Mouse (Mus musculus) CH12.LX (cell line): ENCODE results near the gene Zkscan5. TPM values are rescaled to one million over a fixed set of nuclear protein-coding genes. Genes with fewer than 3 reads are reported as not detected.
"Not testable (repeated sequence)": the region's sequence is repeated elsewhere in the genome, so short reads cannot be mapped to it uniquely, and the experiment has no call there.

ENCODE experiments used
- DNase-seq: peaks from one replicate; pipeline ENCODE4 v3.0.0-alpha.2; 2013; ENCODE audit errors: extremely low read depth
- H3K27ac ChIP-seq: 2 replicates; pipeline ENCODE4 v1.5.1; 2012; ENCODE audit warnings: low read depth, mild to moderate bottlenecking, control low read depth, moderate library complexity; ENCODE audit not compliant: insufficient read depth
- H3K27me3 ChIP-seq: replicated peaks from 2 replicates; pipeline ENCODE3; 2012; ENCODE audit warnings: inconsistent platforms
- H3K36me3 ChIP-seq, 2 experiments: replicated peaks in 1 of 2; 2 replicates each; pipeline versions ENCODE3 to v1.6.1; 2012; ENCODE audit warnings: inconsistent platforms in 1 of 2, low read length in 1 of 2, mild to moderate bottlenecking in 1 of 2, mixed read lengths in 1 of 2, moderate library complexity in 1 of 2; ENCODE audit not compliant: control insufficient read depth in 1 of 2, insufficient read depth in 1 of 2
- H3K4me1 ChIP-seq, 2 experiments: 2 replicates each; pipeline ENCODE4 v1.6.1; 2012; ENCODE audit warnings: inconsistent platforms in 1 of 2, moderate library complexity in 1 of 2; ENCODE audit not compliant: insufficient read depth in 2 of 2, control insufficient read depth in 1 of 2
- H3K4me2 ChIP-seq: 2 replicates; pipeline ENCODE4 v1.6.1; 2012; ENCODE audit warnings: low read depth, mild to moderate bottlenecking, control low read depth; ENCODE audit not compliant: poor library complexity, insufficient read depth, severe bottlenecking
- H3K4me3 ChIP-seq, 3 experiments: fragments of 150-350 bp in 1 of 3; sonication (generic) in 1 of 3; replicated peaks in 1 of 3; 2 replicates each; pipeline versions ENCODE3 to v1.5.1; 2011 to 2012; ENCODE audit warnings: low read depth in 2 of 3, low read length in 2 of 3, mild to moderate bottlenecking in 2 of 3, moderate library complexity in 2 of 3, control low read depth in 1 of 3, improper control_type of control experiment in 1 of 3, inconsistent platforms in 1 of 3, mixed read lengths in 1 of 3; ENCODE audit not compliant: poor library complexity in 1 of 3
- H3K79me2 ChIP-seq: replicated peaks from 2 replicates; pipeline ENCODE4 v1.6.1; 2012; ENCODE audit warnings: mild to moderate bottlenecking, moderate library complexity; ENCODE audit not compliant: control insufficient read depth, poor library complexity, insufficient read depth, severe bottlenecking; ENCODE audit errors: extremely low read depth
- H3K9ac ChIP-seq: 2 replicates; pipeline ENCODE4 v1.6.1; 2012; ENCODE audit warnings: low read depth, mild to moderate bottlenecking, control low read depth, moderate library complexity; ENCODE audit not compliant: insufficient read depth
- H3K9me3 ChIP-seq: replicated peaks from 2 replicates; pipeline ENCODE3; 2012; ENCODE audit warnings: low read length, inconsistent platforms, mixed read lengths
- CTCF ChIP-seq, 2 experiments: IDR thresholded peaks in 1 of 2; conservative IDR thresholded peaks in 1 of 2; 2 replicates each; pipeline ENCODE4 v1.5.1; 2011 to 2012; ENCODE audit warnings: low read depth in 2 of 2, low read length in 2 of 2, improper control_type of control experiment in 1 of 2, inconsistent platforms in 1 of 2, mild to moderate bottlenecking in 1 of 2, moderate library complexity in 1 of 2
- E2F4 ChIP-seq: IDR thresholded peaks from 2 replicates; pipeline ENCODE4 v1.6.1; 2011; ENCODE audit warnings: low read depth, low read length, improper control_type of control experiment; ENCODE audit not compliant: insufficient replicate concordance
- GABPA ChIP-seq: IDR thresholded peaks from 2 replicates; pipeline ENCODE4 v1.6.1; 2012; ENCODE audit warnings: low read depth, low read length, improper control_type of control experiment, inconsistent platforms; ENCODE audit not compliant: insufficient replicate concordance
- IRF4 ChIP-seq: IDR thresholded peaks from 2 replicates; pipeline ENCODE4 v1.6.1; 2014; ENCODE audit warnings: low read depth, mild to moderate bottlenecking, inconsistent platforms, low read length, improper control_type of control experiment
- MAZ ChIP-seq: IDR thresholded peaks from 2 replicates; pipeline ENCODE4 v1.6.1; 2012; ENCODE audit warnings: low read depth, mild to moderate bottlenecking, inconsistent platforms, low read length, improper control_type of control experiment, moderate library complexity
- MEF2A ChIP-seq: IDR thresholded peaks from 2 replicates; pipeline ENCODE4 v1.6.1; 2014; ENCODE audit warnings: low read depth, mild to moderate bottlenecking, inconsistent platforms, low read length, improper control_type of control experiment, borderline replicate concordance
- NRF1 ChIP-seq: IDR thresholded peaks from 2 replicates; pipeline ENCODE4 v1.6.1; 2014; ENCODE audit warnings: low read depth, mild to moderate bottlenecking, inconsistent platforms, low read length, improper control_type of control experiment, moderate library complexity
- PAX5 ChIP-seq: IDR thresholded peaks from 2 replicates; pipeline ENCODE4 v1.6.1; 2012; ENCODE audit warnings: low read length, inconsistent platforms, mixed read lengths
- POLR2A ChIP-seq: IDR thresholded peaks from 2 replicates; pipeline ENCODE4 v1.6.1; 2011; ENCODE audit warnings: low read depth, mild to moderate bottlenecking, improper control_type of control experiment, low read length
- RCOR1 ChIP-seq: conservative IDR thresholded peaks from 2 replicates; pipeline ENCODE4 v1.6.1; 2012; ENCODE audit warnings: low read depth, mild to moderate bottlenecking, inconsistent platforms, low read length, improper control_type of control experiment
- TCF12 ChIP-seq: IDR thresholded peaks from 2 replicates; pipeline ENCODE4 v1.6.1; 2014; ENCODE audit warnings: low read depth, mild to moderate bottlenecking, inconsistent platforms, low read length, improper control_type of control experiment
- USF2 ChIP-seq: conservative IDR thresholded peaks from 2 replicates; pipeline ENCODE4 v1.6.1; 2011; ENCODE audit warnings: low read depth, low read length, improper control_type of control experiment
- ZKSCAN1 ChIP-seq: IDR thresholded peaks from 2 replicates; pipeline ENCODE4 v1.6.1; 2012; ENCODE audit warnings: low read depth, inconsistent platforms, low read length, improper control_type of control experiment, borderline replicate concordance
- dilution Hi-C: fragments of 300-500 bp; cut with MboI; formaldehyde crosslinking; loops from 2 replicates; pipeline ENCODE4 v1.14.3; 2020; ENCODE audit warnings: low sequenced_read_pairs; ENCODE audit not compliant: extremely low pct_unique_long_range_greater_than_20kb, extremely low pct_ligation_motif_present
- in situ Hi-C: fragments of 300-500 bp; cut with MboI; formaldehyde crosslinking; loops from 3 replicates; pipeline ENCODE4 v1.14.3; 2019; ENCODE audit warnings: low sequenced_read_pairs, low pct_ligation_motif_present, low pct_unique_long_range_greater_than_20kb, mixed read lengths
- polyA plus RNA-seq: library from polyadenylated mRNA; unstranded; fragments of >175 nt; gene quantifications from 2 replicates; pipeline ENCODE4 v1.2.1, GENCODE M21; 2012; ENCODE audit warnings: low read depth; ENCODE audit not compliant: insufficient read length
- total RNA-seq, 2 experiments: library from RNA; depleted of rRNA; stranded (reverse); fragments of 300-350 nt in 1 of 2; fragments of >200 nt in 1 of 2; gene quantifications; 2 replicates each; pipeline ENCODE4 v1.2.3; 2012 to 2014

The Zkscan5 gene
- total and polyA plus RNA-seq, 3 experiments: 5.0 to 5.6 (median 5.3) TPM

- H3K9me3 ChIP-seq: no peaks in the 10 kb centered on the region
- H3K4me3 ChIP-seq: no peak overlapping the region
- dilution Hi-C loops (no loop called here), in situ Hi-C loops (no loop called here)
- no peak for DNase-seq
- peaks cover 29 to 39% of the 10 kb centered on the region in 2 experiments for H3K36me3 ChIP-seq
- H3K27ac ChIP-seq: no peak overlapping the region
- H3K4me1 ChIP-seq: peaks cover 0 to 19% of the 10 kb centered on the region in 2 experiments; a peak in 2 of 4 replicates
- TF ChIP-seq CTCF (conservative IDR thresholded peaks at IDR 0.05 in 1 of 2, IDR thresholded peaks at IDR 0.05 in 1 of 2; ENCODE audit: low read depth in 2 of 2, low read length in 2 of 2): no peak
- no peak overlapping the region for H3K9ac ChIP-seq
- no peak overlapping the region for H3K4me2 ChIP-seq
- no peaks in the 10 kb centered on the region for H3K27me3 ChIP-seq
- no peaks in the 10 kb centered on the region; the same call in 1 of the 2 replicates for H3K79me2 ChIP-seq
These were observed 3.0 kb downstream of the Zkscan5 start for GRCm38 (mm10) chr5:145207385-145207784.

- in situ Hi-C loops (no loop called here), dilution Hi-C loops (no loop called here)
- Histone ChIP-seq H3K36me3 (peaks cover 30 to 44% of the 10 kb centered on the region in 2 experiments), H3K4me1 (peaks cover 0 to 13% of the 10 kb centered on the region in 2 experiments; a peak in 2 of 4 replicates), H3K27ac (no peak overlapping the region), H3K4me3 (no peak overlapping the region), H3K9ac (no peak overlapping the region), H3K4me2 (no peak overlapping the region), H3K79me2 (no peaks in the 10 kb centered on the region; the same call in 1 of the 2 replicates), H3K9me3 (no peaks in the 10 kb centered on the region), H3K27me3 (no peaks in the 10 kb centered on the region)
- TF ChIP-seq IRF4: no peak
- TF ChIP-seq TCF12: no peak
- no peak for TF ChIP-seq CTCF (conservative IDR thresholded peaks at IDR 0.05 in 1 of 2, IDR thresholded peaks at IDR 0.05 in 1 of 2; ENCODE audit: low read depth in 2 of 2, low read length in 2 of 2)
- TF ChIP-seq USF2: no peak
- no peak for DNase-seq
These were observed 3.6 kb downstream of the Zkscan5 start for GRCm38 (mm10) chr5:145207954-145208353.

GRCm38 (mm10) chr5:145208391-145208790 lies 4.0 kb downstream of the Zkscan5 start:
- H3K27me3 ChIP-seq, H3K9ac ChIP-seq, H3K4me3 ChIP-seq, H3K79me2 ChIP-seq, in situ Hi-C loops, DNase-seq, H3K27ac ChIP-seq, H3K9me3 ChIP-seq, dilution Hi-C loops, H3K4me2 ChIP-seq: not testable (repeated sequence)
- H3K4me1 ChIP-seq: peaks cover 0 to 10% of the 10 kb centered on the region in 2 experiments; a peak in 2 of 4 replicates
- peaks cover 30 to 48% of the 10 kb centered on the region in 2 experiments for H3K36me3 ChIP-seq

GRCm38 (mm10) chr5:145211340-145211739 lies 7.0 kb downstream of the Zkscan5 start:
- H3K36me3 ChIP-seq: peaks cover 34 to 69% of the 10 kb centered on the region in 2 experiments
- no peak overlapping the region for H3K4me2 ChIP-seq
- H3K27me3 ChIP-seq: no peaks in the 10 kb centered on the region
- no peak for DNase-seq
- H3K9ac ChIP-seq: no peak overlapping the region
- dilution Hi-C loops (no loop called here), in situ Hi-C loops (no loop called here)
- H3K27ac ChIP-seq: no peak overlapping the region
- H3K4me3 ChIP-seq: no peak overlapping the region
- H3K4me1 ChIP-seq: no peaks in the 10 kb centered on the region
- H3K79me2 ChIP-seq: no peaks in the 10 kb centered on the region
- TF ChIP-seq MEF2A (no peak), MAZ (no peak), E2F4 (no peak), IRF4 (no peak), POLR2A (no peak), RCOR1 (no peak), NRF1 (no peak), GABPA (no peak), PAX5 (no peak), CTCF (conservative IDR thresholded peaks at IDR 0.05 in 1 of 2, IDR thresholded peaks at IDR 0.05 in 1 of 2; ENCODE audit: low read depth in 2 of 2, low read length in 2 of 2) (no peak), ZKSCAN1 (no peak)
- no peaks in the 10 kb centered on the region for H3K9me3 ChIP-seq
